Mouse (Mus musculus) liver, embryonic 16.5 days (tissue): ENCODE results near the gene Fstl1. TPM values are rescaled to one million over a fixed set of nuclear protein-coding genes. Genes with fewer than 3 reads are reported as not detected.

ENCODE experiments used
- polyA plus RNA-seq: library from polyadenylated mRNA; unstranded; fragments of >200 nt; fragmentation: Nextera tagmentation; extraction: Ambion mirVana; gene quantifications from 2 replicates; pipeline ENCODE4 v1.2.1, GENCODE M21; 2015

Fstl1 gene
- polyA plus RNA-seq, 1 experiment from 2014 or later: 21.5 TPM

Other genes with a start within 250 kb of the Fstl1 start
- 6.6 and 6.9 TPM in 2 replicates for gene Gtf2e1, start 237.1 kb upstream of the Fstl1 start, polyA plus RNA-seq
- 13.1 and 13.2 TPM in 2 replicates for gene Rabl3, start 237.0 kb upstream of the Fstl1 start, polyA plus RNA-seq
- gene Hgd, start 196.7 kb upstream of the Fstl1 start, polyA plus RNA-seq: 47.1 and 55.1 TPM in 2 replicates
- 27.8 and 31.2 TPM in 2 replicates for gene Ndufb4, start 122.4 kb upstream of the Fstl1 start, polyA plus RNA-seq
- 0.07 TPM in 1 of 2 replicates, not detected in the other for gene Gm36028, start 84.3 kb downstream of the Fstl1 start, polyA plus RNA-seq
- gene Lrrc58, start 91.5 kb downstream of the Fstl1 start, polyA plus RNA-seq: 11.2 and 11.3 TPM in 2 replicates
- gene Gpr156, start 139.6 kb downstream of the Fstl1 start, polyA plus RNA-seq: not detected in 2 replicates